Mouse (Mus musculus): ENCODE results near the gene Aoah. TPM values are rescaled to one million over a fixed set of nuclear protein-coding genes. Genes with fewer than 3 reads are reported as not detected.

The Aoah gene
- polyA plus RNA-seq, 1 experiment from 2014 or later = 1.1 TPM

- 68% methylated on average over 5 of the region's 5 CpGs for WGBS (ENCODE audit: insufficient replicate concordance)
- ATAC-seq = no peak
- no peaks in the 10 kb centered on the region for H3K27me3 ChIP-seq (replicated peaks)
- no peak overlapping the region for H3K4me2 ChIP-seq
- no peak overlapping the region for H3K9ac ChIP-seq
- no peaks in the 10 kb centered on the region for H3K36me3 ChIP-seq
- no peak overlapping the region for H3K27ac ChIP-seq
- no peaks in the 10 kb centered on the region for H3K4me1 ChIP-seq
- H3K9me3 ChIP-seq (replicated peaks) = no peaks in the 10 kb centered on the region
- no peak overlapping the region for H3K4me3 ChIP-seq
Measured at GRCm38 (mm10) chr13:21024831-21025230, 230.9 kb downstream of the Aoah start.

DNA sequence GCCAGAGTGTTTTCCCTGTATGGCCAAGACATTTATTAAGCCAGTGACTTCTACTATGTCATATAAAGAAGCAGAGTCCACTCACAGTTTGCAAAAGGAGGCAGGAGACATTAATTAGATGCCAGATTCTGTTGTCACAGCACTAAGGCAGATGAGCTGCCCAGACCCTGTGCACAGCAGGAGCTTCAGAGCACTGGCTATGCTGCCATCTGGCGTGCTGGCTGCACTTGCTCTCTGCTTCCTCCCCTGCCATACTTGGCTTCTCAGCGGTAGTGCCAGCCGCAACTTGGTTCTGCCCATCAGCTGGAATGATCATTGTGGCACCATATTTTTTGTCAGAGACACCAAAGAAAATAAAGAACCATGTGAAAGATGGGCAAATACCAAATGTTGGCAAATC is 239.3 kb downstream of the Aoah start:
- H3K27ac ChIP-seq = no peak overlapping the region
- no peaks in the 10 kb centered on the region for H3K9me3 ChIP-seq (replicated peaks)
- no peak overlapping the region for H3K4me2 ChIP-seq
- ATAC-seq = no peak
- H3K36me3 ChIP-seq = no peaks in the 10 kb centered on the region
- WGBS (ENCODE audit: insufficient replicate concordance) = 52% methylated on average over 3 of the region's 3 CpGs
- no peaks in the 10 kb centered on the region for H3K27me3 ChIP-seq (replicated peaks)
- H3K4me3 ChIP-seq = no peak overlapping the region
- H3K4me1 ChIP-seq = no peaks in the 10 kb centered on the region
- H3K9ac ChIP-seq = no peak overlapping the region

- Histone ChIP-seq H3K4me1 (no peaks in the 10 kb centered on the region), H3K4me3 (no peak overlapping the region), H3K27me3 (replicated peaks) (no peaks in the 10 kb centered on the region), H3K36me3 (no peaks in the 10 kb centered on the region), H3K27ac (no peak overlapping the region), H3K4me2 (no peak overlapping the region), H3K9ac (no peak overlapping the region), H3K9me3 (replicated peaks) (no peaks in the 10 kb centered on the region)
- no peak for ATAC-seq
- 64% methylated on average over 3 of the region's 3 CpGs for WGBS (ENCODE audit: insufficient replicate concordance)
Measured at GRCm38 (mm10) chr13:21035011-21035410, 241.1 kb downstream of the Aoah start.

GRCm38 (mm10) chr13:21035981-21036380 is 242.1 kb downstream of the Aoah start:
- H3K4me2 ChIP-seq = no peak overlapping the region
- H3K27me3 ChIP-seq (replicated peaks) = no peaks in the 10 kb centered on the region
- no peaks in the 10 kb centered on the region for H3K4me1 ChIP-seq
- no peak overlapping the region for H3K27ac ChIP-seq
- no peak overlapping the region for H3K9ac ChIP-seq
- no peak overlapping the region for H3K4me3 ChIP-seq
- no peaks in the 10 kb centered on the region for H3K36me3 ChIP-seq
- no peak for ATAC-seq
- no peaks in the 10 kb centered on the region for H3K9me3 ChIP-seq (replicated peaks)

- 58% methylated on average over 2 of the region's 2 CpGs for WGBS (ENCODE audit: insufficient replicate concordance)
- no peak for ATAC-seq
- H3K9me3 ChIP-seq (replicated peaks) = no peaks in the 10 kb centered on the region
Measured at GRCm38 (mm10) chr13:21040589-21041199, 246.8 kb downstream of the Aoah start.

DNA sequence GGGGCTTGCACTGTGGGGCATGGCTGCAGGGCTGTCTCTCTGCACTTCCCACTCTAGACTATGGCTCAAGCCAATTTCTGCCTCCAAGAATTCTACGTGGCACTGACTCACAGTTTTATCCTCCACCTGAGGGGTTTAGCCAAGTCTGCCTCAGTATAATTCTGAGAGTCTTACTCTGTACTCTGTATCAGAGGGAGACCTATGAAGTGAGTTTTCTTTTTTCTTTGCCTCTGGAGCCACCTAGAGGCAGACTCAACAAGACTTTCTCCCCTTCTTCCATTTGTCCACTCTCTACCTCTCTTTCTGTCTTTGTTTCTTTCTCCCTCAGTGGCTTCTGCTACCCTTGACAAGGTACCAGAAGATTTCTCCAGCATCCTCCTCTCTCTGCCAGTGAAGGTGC is 256.2 kb downstream of the Aoah start:
- Histone ChIP-seq H3K27me3 (replicated peaks) (no peaks in the 10 kb centered on the region), H3K36me3 (no peaks in the 10 kb centered on the region), H3K9me3 (replicated peaks) (no peaks in the 10 kb centered on the region), H3K27ac (no peak overlapping the region), H3K4me1 (no peaks in the 10 kb centered on the region), H3K4me2 (no peak overlapping the region), H3K9ac (no peak overlapping the region), H3K4me3 (no peak overlapping the region)
- no peak for ATAC-seq
- WGBS (ENCODE audit: insufficient replicate concordance) = 67% methylated on average over 1 of the region's 1 CpGs

More at GRCm38 (mm10) chr13:21040589-21041199, 246.8 kb downstream of the Aoah start:
- Histone ChIP-seq H3K27ac (no peak overlapping the region), H3K36me3 (no peaks in the 10 kb centered on the region), H3K4me3 (no peak overlapping the region), H3K27me3 (replicated peaks) (no peaks in the 10 kb centered on the region), H3K4me2 (no peak overlapping the region), H3K4me1 (no peaks in the 10 kb centered on the region), H3K9ac (no peak overlapping the region)

DNA sequence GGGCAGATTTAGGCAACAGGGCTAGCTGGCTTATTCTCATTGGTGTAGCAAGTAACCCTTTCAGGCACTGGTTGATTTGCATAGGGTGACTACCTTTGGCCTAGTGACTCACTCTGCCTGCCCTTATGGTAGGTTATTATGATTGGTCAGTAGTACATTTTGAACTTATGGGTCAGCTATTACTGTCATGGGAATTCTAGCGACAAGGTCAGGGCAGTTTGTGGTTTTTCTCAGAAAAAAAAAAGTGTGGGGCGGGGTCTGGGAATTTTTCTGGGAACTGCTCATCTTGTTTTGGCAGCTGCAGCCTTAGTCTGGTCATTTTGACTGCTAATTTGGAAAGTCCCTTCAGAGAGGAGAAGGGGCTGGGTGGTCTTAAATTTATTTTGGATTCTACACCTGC is 272.1 kb downstream of the Aoah start:
- WGBS (ENCODE audit: insufficient replicate concordance) = 56% methylated on average over 2 of the region's 2 CpGs
- ATAC-seq = no peak
- Histone ChIP-seq H3K27me3 (replicated peaks) (no peaks in the 10 kb centered on the region), H3K4me3 (no peak overlapping the region), H3K9me3 (replicated peaks) (no peaks in the 10 kb centered on the region), H3K4me2 (no peak overlapping the region), H3K27ac (no peak overlapping the region), H3K36me3 (no peaks in the 10 kb centered on the region), H3K4me1 (no peaks in the 10 kb centered on the region), H3K9ac (no peak overlapping the region)

DNA sequence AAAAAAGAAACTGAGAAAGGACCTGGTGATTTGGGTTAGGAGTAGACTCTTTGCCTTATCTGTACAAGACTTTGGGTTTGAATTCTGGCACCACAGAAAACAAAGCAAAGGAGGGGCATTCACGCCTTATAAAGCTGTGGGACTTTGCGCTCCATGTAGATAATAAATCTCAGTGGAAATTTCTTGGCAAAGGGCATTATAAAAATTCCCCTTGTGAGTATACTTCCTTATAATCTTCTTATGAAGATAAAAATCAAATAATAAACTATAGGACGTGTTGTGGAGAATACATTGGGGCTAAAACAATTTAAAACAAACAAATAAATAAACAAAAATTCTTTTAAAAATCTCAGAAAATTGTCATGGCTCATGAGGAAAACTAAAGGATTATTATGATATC is 280.9 kb downstream of the Aoah start, which contains the start of gene Olfr1370:
Gene Olfr1370, minus strand, starts transcription at position 101 of the 400 bp plus-strand sequence.
- H3K36me3 ChIP-seq = no peaks in the 10 kb centered on the region
- H3K4me2 ChIP-seq = no peak within 1 kb of the TSS
- H3K27ac ChIP-seq = no peak within 1 kb of the TSS
- no peaks in the 10 kb centered on the region for H3K4me1 ChIP-seq
- H3K9ac ChIP-seq = no peak within 1 kb of the TSS
- H3K9me3 ChIP-seq (replicated peaks) = no peaks in the 10 kb centered on the region
- no peaks in the 10 kb centered on the region for H3K27me3 ChIP-seq (replicated peaks)
- no peak for ATAC-seq
- no peak within 1 kb of the TSS for H3K4me3 ChIP-seq
- 67% methylated on average over 3 of the region's 3 CpGs for WGBS (ENCODE audit: insufficient replicate concordance)

- H3K9me3 ChIP-seq (replicated peaks) = no peaks in the 10 kb centered on the region
- H3K4me3 ChIP-seq = no peak overlapping the region
- 43% methylated on average over 2 of the region's 2 CpGs for WGBS (ENCODE audit: insufficient replicate concordance)
- H3K27ac ChIP-seq = no peak overlapping the region
- no peaks in the 10 kb centered on the region for H3K36me3 ChIP-seq
- H3K4me2 ChIP-seq = no peak overlapping the region
- H3K9ac ChIP-seq = no peak overlapping the region
- no peaks in the 10 kb centered on the region for H3K4me1 ChIP-seq
- H3K27me3 ChIP-seq (replicated peaks) = no peaks in the 10 kb centered on the region
- no peak for ATAC-seq
Measured at GRCm38 (mm10) chr13:21082686-21083085, 288.8 kb downstream of the Aoah start.
